Mouse (Mus musculus) thymus, postnatal 25 days (tissue): ENCODE data around the gene Cabp7.

ENCODE experiments used
- DNase-seq: peaks from one replicate; pipeline ENCODE4 v3.0.0; 2022

The Cabp7 gene

DNA sequence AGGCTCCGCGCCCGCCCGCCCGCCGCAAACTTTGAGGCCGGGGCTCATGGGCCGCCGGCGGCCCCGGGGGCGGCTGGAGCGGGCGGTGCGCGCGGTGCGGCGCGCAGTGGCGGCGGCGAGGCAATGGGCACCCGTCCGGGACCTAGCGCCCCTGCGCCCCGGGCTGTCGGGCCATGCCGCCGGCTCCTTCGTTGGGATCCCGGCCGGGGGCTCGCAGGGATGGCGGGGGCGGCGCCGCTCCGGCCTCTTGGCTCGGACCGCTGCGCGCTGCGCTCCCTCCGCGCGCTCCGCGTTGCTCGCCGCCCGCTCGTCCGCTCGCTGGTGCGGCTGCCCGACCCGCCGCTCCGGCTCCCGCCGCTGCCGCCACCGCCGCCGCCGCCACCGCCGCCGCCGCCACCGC is at the start of gene Cabp7:
TSS of gene Cabp7 (minus strand) at position 46 of the 400 bp plus-strand sequence.
- no peak for DNase-seq

DNA sequence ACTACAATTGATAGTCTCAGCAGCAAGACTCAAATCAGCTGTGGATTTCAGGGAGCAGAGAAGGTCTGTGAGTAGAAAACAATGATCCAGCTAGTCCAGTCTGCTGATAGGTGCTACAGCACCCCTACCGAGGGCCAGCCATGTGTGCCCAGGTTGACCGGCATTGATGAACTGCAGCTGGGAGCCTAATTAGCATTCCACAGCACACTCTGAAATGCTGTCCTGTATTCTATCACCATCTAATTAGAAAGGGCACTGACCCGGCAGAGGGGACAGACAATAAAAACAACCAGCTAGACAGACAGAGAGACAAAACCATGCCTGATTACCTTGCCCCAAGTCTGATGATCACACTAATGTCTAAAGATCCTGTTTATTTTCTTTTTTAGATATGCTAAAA is 46.4 kb upstream of the Cabp7 start:
- DNase-seq: no peak

DNA sequence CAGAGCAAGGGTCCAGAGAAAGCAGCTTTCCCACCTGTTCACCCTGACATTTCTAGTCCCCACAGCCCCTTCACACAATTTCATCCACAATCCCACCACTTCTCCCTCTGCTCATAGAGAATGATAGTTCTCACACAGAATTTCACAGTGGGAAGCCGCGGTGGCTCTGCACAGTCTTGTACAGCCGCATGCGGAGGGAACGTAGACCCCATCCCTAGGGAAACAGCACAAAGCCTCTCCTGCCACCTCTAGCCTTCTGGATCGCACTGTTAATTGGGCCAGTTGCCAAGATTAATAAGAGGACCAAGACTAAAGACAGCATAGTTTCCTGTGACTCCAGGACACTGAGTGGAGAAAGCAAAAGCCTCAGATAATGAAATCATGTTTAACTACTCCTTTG is 45.0 kb upstream of the Cabp7 start:
- DNase-seq: no peak

DNA sequence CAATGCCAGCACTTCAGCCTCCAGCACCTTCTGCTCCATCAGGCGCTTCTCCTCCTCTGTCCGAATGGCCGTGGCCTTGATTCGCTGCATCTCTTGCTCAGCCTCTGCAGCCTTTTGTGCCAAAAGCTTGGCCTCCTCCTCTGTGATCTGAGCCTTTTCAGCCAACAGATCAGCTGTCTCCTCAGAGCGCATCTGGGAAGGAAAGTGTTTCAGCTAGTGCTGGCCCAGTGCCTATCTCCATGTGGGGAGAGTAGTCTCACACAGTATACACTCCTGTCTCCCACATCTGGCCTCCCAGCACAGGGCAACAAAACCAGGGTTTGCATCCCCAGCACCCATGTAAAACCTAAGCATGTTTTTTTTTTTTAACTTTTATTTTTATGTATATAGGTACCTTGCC is 43.1 kb upstream of the Cabp7 start:
- DNase-seq: no peak

DNA sequence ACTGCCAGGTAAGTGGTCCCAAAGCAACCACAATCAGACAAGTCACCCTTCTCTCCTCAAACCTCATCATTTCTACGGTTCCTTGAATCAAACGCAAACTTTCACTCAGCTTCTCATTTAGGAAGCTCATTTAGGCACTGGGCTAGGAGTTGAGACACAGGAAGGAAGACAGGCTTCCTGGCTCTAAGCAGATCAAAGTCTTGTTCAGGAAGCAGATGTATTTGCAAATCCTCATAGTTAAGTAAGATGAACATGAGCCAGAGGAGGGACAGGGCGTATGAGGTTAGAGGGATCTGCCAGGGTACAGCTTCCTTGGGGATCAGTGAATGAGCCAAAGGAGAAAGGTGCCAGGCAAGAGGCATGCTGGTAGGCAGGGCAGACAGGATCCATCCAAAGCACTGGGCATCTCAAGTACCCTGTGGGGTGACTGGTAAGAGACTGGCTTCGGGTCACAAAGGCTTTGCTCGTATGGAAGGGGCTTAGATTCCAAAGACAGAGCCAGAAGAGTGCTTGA is 38.1 kb upstream of the Cabp7 start:
- peak; percentile 20 for DNase-seq

DNA sequence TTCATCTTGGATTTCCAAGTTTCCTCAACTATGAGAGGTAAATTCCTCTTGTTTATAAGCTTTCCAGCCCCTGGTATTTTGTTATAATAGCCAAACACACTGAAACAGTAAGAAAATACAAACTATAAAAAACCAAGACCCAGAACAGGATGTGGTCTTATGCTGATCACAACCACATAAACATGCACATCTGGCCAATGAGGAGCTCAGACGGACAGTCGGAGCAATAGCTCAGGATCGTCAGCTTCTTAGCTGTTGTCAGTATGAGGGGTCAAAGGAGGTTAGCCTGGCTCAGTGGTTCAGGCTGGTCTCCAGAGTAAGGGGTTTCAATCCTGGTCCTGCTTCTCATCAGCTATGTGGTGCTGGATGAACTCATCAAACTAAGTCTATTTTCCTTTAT is 36.5 kb upstream of the Cabp7 start:
- no peak for DNase-seq

DNA sequence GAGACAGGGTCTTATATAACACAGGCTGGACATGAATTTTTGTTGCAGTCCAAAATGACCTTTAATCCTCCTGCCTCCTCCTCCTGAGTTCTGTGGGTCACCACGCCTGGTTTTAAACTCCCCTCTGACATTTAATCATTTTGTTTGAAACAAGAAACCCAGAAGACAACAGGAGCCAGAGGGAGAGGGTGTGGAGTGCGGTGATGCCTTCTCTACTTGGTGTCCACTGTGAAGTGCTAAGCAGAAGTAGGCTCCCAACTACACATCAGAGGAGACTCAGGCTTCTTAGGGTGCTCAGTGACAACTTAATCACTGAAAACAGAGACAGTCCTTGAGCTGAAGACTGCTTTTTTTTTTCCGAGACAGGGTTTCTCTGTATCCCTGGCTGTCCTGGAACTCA is 34.3 kb upstream of the Cabp7 start:
- DNase-seq: no peak

DNA sequence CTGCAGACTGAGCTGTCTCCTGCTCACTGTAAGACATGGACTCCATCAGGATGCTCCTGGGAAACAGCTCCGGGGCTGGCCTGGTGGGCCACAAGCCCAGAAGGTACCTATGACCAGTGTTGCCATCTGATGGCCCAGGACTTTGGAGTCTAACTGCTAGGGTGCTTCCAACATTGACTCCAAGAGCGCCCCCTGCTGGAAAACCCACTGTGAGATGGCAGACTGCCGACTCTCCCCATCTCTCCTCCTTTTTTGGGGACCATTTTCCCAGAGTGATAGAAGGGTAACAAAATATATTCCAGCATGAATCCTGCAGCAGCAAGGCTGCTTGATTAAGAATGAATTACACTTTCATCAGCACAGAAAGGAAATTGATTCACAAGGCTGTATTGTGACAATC is 26.3 kb upstream of the Cabp7 start:
- DNase-seq: peak; percentile 54

DNA sequence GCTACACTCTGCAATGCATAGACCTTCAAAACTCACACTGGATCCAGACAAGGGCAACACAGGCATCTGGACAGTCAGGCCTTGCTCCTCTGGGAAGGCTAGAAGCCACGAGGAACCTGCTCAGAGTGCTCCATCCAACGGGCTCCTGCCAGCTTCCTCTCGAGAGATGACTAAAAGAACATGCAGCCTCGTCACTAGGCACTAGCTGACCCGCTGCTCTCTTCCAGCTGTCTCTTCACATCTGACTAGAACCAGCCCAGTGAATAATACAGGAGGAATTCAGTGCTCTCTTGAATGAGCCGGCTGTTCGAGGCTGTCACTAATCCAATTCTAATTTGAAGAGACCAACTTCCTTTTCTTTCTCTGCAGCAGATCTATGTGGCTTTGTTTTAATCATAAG is 25.2 kb upstream of the Cabp7 start:
- no peak for DNase-seq

DNA sequence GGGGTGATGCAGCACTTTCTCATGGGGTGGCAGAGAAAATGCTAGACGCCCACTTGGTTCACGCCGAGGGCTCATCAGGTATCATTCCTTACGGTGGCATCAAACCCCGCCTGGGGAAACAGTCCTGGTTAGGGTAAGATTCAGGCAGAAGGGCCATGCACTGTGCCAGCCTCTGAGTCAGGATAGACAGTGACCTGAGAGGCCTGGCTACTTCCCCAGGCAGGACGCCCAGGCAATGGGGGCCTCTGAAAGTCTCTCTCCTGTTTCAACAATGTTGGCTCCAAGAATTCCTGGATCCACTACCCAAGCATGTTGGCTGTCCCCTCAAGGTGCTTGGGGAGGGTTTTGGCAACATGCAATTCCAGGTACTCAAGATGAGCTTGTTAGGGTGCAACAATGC is 23.3 kb upstream of the Cabp7 start:
- no peak for DNase-seq

DNA sequence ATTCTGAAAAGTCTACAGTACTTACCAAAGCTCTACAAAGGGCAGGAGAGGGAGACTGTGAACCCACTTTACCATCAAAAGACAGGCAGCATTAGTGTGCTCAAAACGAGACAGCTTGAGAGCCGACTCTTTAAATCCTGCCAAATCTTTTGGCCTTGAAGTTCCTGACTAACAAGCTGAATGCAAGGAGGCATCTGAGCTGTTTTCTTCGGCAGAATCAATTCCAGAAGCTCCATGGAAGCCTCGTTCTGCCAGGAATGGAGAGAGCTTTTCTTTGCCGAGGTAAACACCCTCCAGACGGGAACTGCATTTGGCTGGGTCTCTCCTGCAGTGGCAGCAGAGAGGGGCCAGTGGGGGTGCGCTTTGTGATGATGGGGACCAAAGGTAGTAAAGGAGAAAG is 22.7 kb upstream of the Cabp7 start:
- no peak for DNase-seq

DNA sequence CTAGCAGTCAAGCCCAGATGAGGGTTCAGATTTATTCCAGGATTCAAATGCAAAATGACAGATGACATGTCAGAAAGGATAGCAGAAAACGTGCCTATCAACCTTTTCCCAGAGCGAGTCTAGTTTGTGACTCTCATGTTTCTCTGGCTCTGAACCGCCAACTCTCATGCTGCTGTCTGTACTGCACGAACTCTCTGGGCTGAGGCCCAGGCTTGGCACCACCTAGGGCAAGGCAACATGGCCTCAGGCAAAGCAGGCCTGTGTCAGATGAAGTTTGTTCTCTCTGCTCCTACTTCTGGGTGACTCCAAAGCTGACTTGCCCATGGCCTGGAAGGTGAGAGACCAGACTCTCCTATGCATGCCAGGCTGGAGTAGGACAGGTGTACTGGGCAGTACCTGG is 21.8 kb upstream of the Cabp7 start:
- no peak for DNase-seq

DNA sequence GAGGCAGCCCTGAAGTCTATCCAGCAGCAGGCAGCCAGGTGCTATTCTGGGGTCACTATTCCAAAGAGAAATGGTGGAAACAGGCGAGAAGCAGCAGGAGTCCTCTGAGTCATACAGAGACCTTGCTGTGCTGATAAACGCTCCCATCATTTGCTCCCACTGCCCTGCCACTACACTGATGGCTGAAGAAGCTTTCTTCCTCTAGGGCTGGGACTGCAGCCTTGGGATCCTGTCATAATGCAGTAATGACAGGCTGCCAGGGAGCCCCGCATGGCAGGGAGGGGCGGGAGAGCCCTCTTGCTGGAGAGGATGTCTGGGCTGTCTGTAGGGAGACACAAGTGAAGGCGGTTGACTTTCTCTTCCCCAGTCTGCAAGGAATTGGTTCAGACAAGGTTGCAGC is 17.9 kb upstream of the Cabp7 start:
- DNase-seq: no peak

DNA sequence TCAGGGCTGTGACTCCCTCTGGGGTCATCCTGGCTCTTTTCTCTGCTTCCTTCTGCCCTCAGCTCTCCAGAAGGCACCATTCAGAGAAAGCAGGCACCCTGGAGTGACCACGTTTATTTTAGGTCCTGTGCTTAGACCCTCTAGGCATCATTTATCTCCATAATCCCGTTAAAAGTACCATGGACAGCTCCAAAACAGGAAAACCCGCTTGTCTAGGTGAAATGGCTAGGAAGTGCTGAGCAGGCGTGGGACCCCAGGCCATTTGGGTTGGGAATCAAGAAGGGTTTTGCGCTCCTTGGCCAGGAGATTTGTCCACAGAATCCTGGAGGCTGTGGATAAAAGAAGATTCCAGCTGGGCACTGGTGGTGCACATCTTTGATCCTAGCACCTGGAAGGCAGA is 17.1 kb upstream of the Cabp7 start:
- DNase-seq: no peak

DNA sequence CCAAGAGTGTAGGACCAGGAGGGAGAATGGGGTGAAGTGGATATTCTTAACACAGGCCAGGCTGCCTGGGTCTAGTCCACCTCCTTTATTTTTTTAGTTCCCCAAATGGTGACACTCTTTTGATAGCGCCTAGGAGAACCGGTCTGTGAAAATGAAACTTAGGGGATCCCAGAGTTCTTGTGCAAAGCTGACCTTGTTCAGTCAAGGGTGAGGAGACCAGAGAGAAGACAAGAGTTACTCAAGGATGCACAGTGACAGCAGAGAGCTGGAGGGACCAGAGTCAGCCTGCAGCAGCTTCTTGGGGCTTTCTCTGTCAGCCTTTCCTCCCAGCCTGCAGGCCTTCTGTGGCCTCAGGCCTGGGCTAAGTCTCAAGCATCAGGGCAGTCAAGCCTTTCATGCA is 15.9 kb upstream of the Cabp7 start:
- no peak for DNase-seq

DNA sequence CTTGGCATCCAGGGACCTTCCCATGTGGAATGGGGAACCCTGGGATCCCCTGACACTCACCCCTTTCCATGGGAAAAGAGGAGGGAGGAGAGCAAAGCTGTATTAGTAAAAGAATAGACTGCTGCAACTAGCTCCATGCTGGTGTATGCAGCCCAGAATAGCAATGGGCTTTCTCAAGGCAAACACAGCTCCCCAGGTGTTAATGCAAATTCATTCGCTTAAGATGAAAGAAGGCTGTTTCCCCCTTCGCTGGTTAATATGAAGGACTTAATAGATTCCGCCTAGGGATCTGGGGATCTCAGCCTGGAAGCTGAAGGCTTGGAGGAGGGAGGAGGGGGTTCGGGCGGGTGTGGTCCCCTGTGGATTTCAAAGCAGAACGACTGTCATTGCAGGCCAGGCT is 15.4 kb upstream of the Cabp7 start:
- DNase-seq: no peak

DNA sequence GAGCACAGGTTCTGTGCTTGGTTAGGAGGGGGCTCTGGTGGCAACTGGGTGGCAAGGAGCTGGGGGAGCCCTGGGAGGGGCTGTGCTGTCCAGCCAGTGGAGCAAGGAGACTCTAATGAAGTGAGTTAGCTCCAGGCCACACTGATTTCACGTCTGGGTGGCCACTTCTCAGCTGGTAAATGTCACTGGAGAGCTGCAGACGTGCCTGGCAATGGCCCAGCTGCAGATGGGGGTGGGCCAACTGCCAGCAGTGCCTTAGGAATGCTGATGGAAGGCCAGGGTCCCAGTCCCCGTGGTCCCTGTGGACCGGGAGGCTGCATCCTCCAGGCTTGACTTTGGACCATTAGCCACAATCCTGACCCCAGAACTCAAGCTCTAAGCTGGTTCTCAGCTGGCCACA is 13.9 kb upstream of the Cabp7 start:
- no peak for DNase-seq

DNA sequence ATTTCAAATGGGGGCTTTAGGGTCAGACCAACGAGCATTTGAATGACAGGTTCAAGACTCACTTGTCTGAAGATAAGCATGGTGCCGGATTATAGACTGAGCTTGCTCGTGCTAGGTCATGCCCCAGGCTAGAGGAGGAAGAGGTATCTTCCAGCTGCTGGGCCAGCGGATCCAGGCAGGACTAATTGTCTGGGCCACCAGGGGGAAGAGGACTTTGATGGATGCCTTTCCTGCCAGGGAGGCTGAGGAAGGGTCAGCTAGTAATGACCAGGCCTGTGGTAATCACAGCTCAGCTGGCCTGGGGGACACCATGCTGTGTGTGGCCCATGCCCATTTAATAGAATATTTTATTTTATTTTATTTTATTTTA is 11.2 kb upstream of the Cabp7 start:
- DNase-seq: no peak

DNA sequence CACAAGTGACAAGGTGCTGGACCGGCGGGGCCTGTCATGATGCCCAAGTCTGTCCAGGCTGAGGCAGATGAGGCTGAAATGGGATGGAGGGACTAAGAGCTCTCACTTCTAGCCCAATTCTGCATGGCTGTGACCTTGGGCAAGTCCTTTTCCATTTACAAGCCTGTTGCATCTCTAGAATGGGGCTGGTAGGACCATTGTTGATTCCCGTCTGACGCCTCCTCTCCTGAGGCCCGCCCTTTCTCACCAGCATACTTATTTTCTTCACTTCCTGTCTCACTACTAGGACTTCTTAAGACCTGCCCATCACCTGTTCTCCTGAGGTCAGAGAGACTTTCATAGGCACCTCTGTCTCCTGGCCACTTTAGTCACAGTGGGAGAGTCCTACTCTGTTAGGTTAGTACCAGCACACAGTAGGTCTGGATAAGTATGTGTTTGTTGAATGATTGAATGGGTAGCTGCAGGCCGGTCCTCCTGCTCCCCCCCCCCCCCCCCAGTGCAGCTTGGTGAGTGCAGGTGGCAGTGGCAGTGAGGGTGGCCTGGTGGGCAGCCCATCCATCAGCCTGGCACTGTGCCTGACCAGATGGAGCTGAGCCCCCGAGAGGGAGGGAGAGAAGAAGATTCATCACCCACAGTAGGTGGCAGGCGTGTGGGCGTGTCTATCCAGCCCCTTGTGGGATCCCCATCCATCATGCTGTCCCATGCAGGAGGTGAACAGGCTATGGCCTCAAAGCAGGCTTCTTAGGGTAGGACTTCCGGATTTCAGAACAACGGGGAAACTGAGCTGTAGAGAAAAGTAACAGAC is 10.6 kb upstream of the Cabp7 start:
- no peak for DNase-seq

DNA sequence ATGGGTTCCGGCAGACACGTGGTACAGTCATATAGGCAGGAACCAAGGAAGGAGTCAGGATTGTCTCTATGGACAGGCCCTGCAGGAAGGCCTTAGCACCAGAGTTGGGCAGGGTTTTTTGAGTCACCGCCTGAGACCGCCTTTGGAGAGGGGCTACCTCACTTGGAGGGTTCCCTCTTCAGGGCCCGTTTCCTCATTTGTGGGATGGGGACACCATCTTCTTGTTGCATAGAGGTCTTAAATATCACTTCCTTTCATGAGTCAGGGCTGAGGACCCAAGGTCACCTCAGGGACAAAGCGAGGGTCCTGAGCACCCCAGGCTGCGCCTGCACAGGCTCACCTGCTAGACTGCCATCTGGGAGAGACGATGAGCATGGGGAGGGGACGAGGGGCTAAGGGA is 9.9 kb upstream of the Cabp7 start:
- no peak for DNase-seq

DNA sequence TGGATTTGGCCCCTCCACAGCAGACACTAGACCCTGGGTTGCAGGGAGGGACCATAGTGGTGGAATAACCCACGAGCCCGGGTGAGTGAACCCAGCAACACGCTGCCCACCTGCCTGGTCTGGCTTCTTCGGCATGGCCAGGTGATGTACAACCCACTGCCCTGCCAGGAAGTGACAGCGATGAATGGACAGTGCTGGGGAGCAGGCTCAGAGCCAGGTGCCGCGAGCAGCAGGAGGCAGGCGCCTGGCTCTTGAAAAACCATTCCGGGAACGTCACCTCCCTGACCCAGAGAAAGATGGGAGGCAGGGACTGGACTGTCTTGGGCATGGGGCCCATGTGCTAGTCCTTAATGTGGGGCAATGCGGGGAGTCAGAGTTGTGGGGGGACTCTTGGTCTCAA is 8.3 kb upstream of the Cabp7 start:
- no peak for DNase-seq

DNA sequence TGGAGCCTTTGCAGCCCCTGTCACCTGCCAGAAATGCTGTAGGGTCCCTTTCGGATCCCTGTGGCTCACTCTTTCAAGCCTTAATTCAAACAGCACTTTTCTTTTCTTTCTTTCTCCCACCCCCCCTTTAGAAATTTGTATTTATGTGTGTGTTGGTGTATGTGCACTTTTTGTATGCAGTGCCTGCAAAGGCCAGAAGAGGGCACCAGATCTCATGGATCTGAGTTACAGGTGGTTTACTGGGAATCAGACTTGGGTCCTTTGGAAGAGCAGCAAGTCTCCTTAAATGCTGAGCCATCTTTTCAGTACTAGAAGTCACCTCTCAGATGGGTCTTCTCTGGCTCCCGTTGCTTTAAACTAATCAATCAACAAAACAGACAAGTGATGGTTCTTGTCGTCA is 7.5 kb upstream of the Cabp7 start:
- DNase-seq: no peak

DNA sequence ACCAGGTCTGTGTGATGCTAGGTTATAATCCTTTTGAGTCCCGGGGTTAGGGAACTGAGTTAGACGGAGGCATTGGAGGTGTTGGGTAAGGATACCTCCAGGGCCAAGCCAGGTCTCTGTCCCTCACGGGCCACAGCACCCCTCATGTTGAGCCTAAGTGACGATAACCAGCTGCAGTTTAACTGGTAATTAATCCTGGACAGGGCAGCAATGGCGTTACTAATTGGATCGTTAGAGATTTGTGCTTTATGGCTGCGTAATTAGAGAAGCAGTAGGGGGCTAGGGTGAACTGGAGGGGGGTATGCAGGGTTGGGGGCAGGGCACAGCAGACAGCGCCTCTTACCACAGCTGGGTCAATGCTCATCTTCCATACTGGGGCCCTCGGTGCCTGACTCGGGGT is 6.3 kb upstream of the Cabp7 start:
- no peak for DNase-seq

DNA sequence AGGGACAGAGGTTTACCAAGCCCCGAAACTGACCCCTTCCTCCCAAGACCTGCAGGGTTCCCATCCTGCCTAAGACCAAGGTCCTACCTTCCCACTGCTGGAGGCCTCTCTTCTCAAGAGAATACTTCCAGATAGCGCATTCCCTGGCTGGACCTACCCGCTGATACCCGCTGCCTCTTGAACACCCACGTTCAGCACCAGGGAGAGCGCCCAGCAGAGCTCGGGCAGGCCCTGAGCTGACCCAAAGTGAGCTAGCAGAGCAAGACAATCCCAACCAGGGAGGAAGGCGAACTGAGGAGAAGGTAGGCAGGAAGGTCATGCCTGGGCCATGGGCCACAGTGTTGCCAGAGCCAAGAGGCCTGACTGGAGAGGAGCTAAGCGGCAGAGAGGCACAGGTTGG is 3.7 kb upstream of the Cabp7 start:
- peak; percentile 32 for DNase-seq

DNA sequence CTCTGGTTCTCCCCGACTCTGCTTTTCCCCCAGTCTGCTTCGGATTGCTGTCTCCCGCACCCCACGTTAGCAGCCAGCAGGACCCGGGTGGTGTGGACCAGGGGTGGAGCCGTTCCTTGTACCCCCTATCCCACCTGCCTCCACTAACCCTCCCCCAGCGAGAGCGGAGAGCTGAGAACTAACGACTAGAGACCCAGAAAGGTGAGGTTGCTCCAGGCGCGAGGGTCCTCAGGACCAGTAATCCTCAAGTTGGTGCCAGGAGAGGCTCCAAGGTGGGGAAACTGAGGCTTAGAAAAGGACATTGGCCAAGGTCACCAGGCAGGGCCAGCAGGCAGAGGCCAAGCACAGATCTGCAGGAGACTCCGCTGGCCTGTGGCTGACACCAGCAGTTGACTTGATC is 707 bp upstream of the Cabp7 start:
- no peak for DNase-seq
